Mouse (Mus musculus) CH12F3 (cell line): ENCODE data around the gene Krt76.

ENCODE experiments used
- in situ Hi-C: fragments of 300-500 bp; cut with MboI; formaldehyde crosslinking; loops from 2 replicates; pipeline ENCODE4 v1.14.3; 2020; ENCODE audit warnings: low sequenced_read_pairs

Gene Krt76

GRCm38 (mm10) chr15:101892820-101893219, at the start of gene Krt76:
Gene Krt76 (minus strand): TSS chr15:101892920.
- in situ Hi-C loops = no loop called here

GRCm38 (mm10) chr15:101941948-101942347, 49.2 kb upstream of the Krt76 start:
- in situ Hi-C loops = no loop called here

GRCm38 (mm10) chr15:101940274-101940829, 47.6 kb upstream of the Krt76 start, which contains the start of gene Krt79:
Gene Krt79 (minus strand): TSS chr15:101940324.
- in situ Hi-C loops = no loop called here

DNA sequence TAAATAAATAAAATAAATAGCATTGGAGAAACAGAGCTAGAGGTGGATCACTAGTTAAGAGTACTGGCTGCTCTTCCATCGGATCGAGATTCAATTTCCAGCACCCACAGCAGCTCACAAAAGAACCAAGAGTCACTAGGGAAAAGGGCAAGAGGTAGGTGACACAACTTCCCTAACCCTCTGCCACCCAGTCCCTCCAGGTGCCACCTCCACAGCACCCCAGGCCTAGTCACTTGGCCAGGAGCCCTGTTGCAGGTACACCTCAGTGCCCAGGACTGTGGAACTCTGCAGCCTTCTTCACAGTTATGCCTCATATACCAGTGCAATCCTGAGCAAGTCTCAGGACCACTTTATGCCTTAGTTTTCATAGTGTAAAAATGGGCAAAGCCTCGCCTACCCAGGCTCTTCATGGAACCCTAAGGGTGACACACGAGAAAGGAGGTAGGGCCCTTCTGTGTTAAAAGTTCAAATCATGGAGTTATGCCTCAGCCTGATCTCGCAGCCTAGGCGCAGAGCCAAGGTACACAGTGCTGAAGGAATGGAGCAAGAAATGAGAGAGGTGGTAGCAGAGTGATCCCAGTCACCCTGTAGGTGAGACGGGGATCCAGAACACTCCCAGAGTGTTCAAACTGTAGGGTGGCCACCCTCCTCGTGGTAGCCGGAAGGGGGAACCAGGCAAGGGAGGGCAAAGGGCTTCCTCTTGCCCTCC, 46.0 kb upstream of the Krt76 start:
- in situ Hi-C loops = no loop called here

GRCm38 (mm10) chr15:101933024-101933423, 40.3 kb upstream of the Krt76 start:
- in situ Hi-C loops = no loop called here

GRCm38 (mm10) chr15:101929666-101930065, 36.9 kb upstream of the Krt76 start:
- in situ Hi-C loops = no loop called here

DNA sequence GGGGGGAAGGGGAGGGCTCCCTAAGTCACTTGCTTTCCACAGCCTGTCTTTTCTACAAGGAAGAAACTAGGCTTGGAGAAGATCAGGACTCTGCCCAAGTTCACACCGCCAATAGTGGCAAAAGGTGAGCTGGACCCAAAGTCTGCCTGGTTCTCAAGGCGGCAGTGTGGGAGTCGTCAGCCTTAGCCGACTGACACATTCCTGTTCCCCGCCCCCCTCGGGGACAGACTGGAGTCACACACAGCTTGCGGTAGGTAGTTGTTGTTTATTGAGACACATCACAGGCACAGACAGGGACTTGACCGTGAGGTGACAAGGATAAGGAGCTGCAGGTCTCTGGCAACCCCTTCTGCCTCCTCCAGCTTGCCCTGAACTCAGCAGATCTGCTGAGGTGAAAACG, 36.4 kb upstream of the Krt76 start:
- in situ Hi-C loops = no loop called here

- in situ Hi-C loops = no loop called here
Measured at GRCm38 (mm10) chr15:101927340-101928080, 34.8 kb upstream of the Krt76 start.

DNA sequence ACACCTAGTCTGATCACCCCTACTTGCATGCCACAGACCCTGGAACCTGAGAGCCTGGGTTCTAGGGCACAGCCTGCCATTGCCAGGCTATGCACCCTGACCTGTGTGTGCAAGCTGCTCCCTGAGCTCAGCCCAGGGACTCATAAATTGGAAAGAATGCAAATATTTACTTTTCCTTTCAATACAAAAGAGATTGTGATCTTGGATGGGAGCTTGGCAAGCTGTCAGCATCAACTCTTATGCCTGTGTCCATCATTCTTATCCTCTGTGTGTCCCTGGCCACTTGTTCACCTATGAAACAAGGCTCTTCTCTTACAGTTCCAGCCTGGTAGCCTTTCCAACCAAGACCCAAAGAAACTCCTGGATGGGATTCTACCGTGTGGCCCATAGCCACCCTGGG, 32.3 kb upstream of the Krt76 start:
- in situ Hi-C loops = no loop called here

DNA sequence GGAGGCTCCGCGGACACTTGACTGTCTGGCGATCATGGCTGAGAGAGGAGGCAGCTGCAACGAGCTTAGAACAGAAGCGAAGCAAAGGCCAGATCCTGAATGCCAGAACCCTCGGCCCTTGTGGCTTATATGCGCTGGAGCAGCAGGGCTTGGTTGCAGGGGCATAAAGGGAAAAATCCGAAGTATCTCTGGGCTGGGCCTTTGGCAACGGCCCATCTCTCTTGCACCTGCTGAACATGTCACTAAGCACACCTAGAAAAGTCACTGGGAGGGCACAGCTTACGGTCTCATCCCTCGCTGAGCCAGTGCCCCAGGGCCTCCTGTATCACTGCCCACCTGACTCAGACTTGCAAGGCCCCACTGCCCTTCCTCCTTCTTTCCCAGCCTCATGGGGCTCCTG, 31.9 kb upstream of the Krt76 start, which contains the start of gene Krt4:
Gene Krt4 (minus strand): TSS at position 101 of the 400 bp plus-strand sequence.
- in situ Hi-C loops = no loop called here

- in situ Hi-C loops = no loop called here
Measured at GRCm38 (mm10) chr15:101922296-101922695, 29.6 kb upstream of the Krt76 start.

DNA sequence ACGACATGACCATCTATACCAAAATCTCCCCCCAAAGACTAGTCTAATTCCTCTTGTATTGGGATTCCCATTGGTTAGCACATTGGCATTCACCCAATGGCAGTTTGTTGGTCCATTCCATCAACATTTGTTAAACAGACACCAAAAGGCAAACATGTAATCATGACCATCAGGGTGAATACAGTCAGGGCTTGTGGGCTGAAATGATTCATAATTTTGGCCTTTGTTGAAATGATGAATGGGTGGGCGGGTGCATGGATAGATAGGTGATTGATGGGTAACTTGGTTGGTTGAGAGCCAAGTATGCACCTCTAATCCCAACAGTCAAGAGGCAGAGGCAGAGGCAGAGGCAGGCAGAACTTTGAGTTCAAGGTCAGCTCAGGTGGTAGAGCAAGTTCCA, 23.4 kb upstream of the Krt76 start:
- in situ Hi-C loops = no loop called here

DNA sequence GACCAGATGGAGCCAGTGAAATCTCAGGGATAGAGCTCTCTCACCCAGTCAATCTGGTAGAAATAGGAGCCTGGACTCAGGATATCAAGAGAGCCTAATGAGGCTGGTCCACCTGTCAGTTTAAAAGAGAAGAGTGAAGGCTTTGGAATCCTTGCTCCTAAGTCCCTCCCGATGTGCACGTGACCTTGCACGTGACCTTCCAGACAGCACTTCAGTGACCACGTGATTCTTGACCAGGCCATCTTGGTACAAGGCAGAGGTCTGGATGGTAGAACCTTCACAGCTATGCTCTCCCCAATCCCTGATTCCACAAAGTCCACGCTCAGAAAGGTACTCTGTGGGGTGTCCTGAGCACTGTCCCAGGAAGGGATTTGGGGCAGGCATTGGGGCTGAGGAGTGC, 12.1 kb upstream of the Krt76 start:
- in situ Hi-C loops = no loop called here

- in situ Hi-C loops = no loop called here
Measured at GRCm38 (mm10) chr15:101902171-101903149, 9.7 kb upstream of the Krt76 start.

DNA sequence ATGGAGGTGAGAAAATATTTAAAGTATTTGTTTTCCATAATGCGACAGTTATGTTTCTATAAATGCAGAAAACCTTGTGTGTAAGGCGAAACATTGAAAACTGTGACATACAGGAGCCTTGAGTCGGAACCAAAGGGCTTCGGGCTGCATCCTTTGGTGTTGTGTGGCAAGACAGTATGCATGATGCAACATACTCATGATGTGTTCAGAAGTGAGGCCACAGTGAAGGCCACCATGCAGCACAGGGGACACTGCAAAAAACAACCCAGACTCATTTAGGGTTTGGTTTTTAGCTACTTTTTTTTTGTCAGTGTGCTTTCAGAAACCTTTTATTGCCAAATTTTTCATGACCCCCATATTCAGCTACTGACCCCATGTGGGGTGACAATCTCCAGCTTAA, 2.5 kb upstream of the Krt76 start:
- in situ Hi-C loops = no loop called here

- in situ Hi-C loops = no loop called here
Measured at GRCm38 (mm10) chr15:101879776-101880175, 12.9 kb downstream of the Krt76 start.

GRCm38 (mm10) chr15:101878041-101878440, 14.7 kb downstream of the Krt76 start:
- in situ Hi-C loops = no loop called here

DNA sequence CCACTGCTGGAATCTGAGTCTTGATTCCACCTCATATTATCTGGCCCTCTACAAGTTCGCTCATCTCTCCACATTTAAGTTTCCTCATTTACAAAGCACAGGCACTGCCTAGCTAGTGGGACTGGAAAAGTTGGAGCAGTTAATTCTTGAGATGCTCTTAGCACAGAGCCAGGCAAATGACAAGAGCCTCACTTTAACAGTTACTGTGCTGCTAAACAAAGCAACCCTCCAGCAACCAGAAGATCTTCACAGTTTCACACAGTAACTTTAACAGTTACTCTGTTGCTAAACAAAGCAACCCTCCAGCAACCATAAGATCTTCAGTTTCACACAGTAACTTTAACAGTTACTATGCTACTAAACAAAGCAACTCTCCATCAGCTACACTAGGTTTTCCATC, 18.3 kb downstream of the Krt76 start:
- in situ Hi-C loops = no loop called here

DNA sequence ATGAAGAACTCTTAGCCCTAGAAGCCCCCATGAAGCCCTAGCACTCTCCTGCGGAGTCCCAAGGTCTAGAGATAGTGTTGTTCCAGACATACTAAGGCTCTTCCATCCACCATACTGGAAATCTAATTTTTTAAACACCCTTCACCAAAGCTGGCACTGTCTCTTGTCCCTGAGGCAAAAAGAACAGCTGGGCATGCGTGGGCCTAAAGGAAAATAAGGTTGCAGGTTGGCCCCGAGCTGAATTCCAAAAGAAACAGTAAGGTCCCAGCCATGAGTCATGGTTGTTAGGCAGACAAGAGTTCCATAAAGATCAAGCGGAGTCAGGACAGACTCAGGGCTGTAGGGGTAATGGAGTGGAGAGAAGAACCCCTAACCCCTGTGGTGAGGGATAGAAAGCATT, 19.5 kb downstream of the Krt76 start:
- in situ Hi-C loops = no loop called here

DNA sequence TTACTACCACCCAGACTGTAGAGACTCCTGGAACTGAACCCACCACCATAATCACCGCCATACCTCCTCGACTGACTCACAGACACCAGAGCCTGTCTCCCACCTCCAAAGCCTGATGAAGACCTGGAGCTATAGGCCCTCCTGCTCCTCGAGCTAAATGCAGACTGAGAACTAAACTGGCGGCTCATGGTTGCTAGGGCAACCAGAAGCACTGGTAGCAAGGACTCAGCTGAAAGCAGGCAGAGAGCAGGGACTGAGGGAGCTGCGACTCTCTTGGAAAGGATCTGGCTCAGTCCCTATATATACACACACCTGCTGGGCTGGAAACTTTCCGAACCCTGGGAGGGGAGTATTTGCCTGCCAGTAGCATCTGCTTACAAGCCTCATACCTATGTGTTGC, 23.3 kb downstream of the Krt76 start, which contains the start of gene Krt77:
Gene Krt77 (minus strand): TSS at position 275 of the 400 bp plus-strand sequence.
- in situ Hi-C loops = no loop called here

GRCm38 (mm10) chr15:101866754-101867153, 26.0 kb downstream of the Krt76 start:
- in situ Hi-C loops = no loop called here
